Mouse (Mus musculus) limb, embryonic 14.5 days (tissue): ENCODE measurements around the gene Eef2k. TPM values are rescaled to one million over a fixed set of nuclear protein-coding genes. Genes with fewer than 3 reads are reported as not detected.

Source experiments
- ATAC-seq: fragments of 200-750 bp; cut with Nextera tagmentation; 2 replicates; pipeline ENCODE4 v1.8.0; 2017; ENCODE audit warnings: low read depth, moderate number of reproducible peaks, moderate TSS enrichment; ENCODE audit not compliant: low FRiP score
- DNase-seq: peaks from one replicate; pipeline ENCODE4 v3.0.0-alpha.2; 2015; ENCODE audit warnings: low spot score
- H3K27ac ChIP-seq: fragments of 300-500 bp; sonication (generic); replicated peaks from 2 replicates; pipeline ENCODE4 v1.5.1; 2014; ENCODE audit warnings: low read depth, mild to moderate bottlenecking, low read length, moderate library complexity, mixed read lengths
- H3K27me3 ChIP-seq: fragments of 300-500 bp; sonication (generic); 2 replicates; pipeline ENCODE4 v1.6.1; 2014; ENCODE audit warnings: low read length, mixed read lengths; ENCODE audit not compliant: control insufficient read depth, insufficient read depth
- H3K36me3 ChIP-seq: fragments of 300-500 bp; sonication (generic); 2 replicates; pipeline ENCODE4 v1.6.1; 2014; ENCODE audit warnings: mild to moderate bottlenecking, low read length, moderate library complexity, mixed read lengths; ENCODE audit not compliant: control insufficient read depth, insufficient read depth
- H3K4me1 ChIP-seq: fragments of 300-500 bp; sonication (generic); 2 replicates; pipeline ENCODE4 v1.6.1; 2014; ENCODE audit warnings: antibody characterized with exemption, low read length, mixed read lengths; ENCODE audit not compliant: control insufficient read depth, insufficient read depth
- H3K4me2 ChIP-seq: fragments of 300-500 bp; sonication (generic); replicated peaks from 2 replicates; pipeline ENCODE4 v1.6.1; 2014; ENCODE audit warnings: low read depth, mild to moderate bottlenecking, low read length, moderate library complexity; ENCODE audit not compliant: severe bottlenecking
- H3K4me3 ChIP-seq: fragments of 300-500 bp; sonication (generic); replicated peaks from 2 replicates; pipeline ENCODE4 v1.5.1; 2014; ENCODE audit warnings: low read length
- H3K9ac ChIP-seq: fragments of 300-500 bp; sonication (generic); 2 replicates; pipeline ENCODE4 v1.6.1; 2014; ENCODE audit warnings: mild to moderate bottlenecking, low read depth, low read length, moderate library complexity; ENCODE audit not compliant: severe bottlenecking
- H3K9me3 ChIP-seq: fragments of 300-500 bp; sonication (generic); 2 replicates; pipeline ENCODE4 v1.6.1; 2016; ENCODE audit warnings: low read length; ENCODE audit not compliant: control insufficient read depth
- POLR2A ChIP-seq: fragments of 200-500 bp; IDR thresholded peaks from 2 replicates; pipeline ENCODE4 v1.8.0; 2012; ENCODE audit warnings: inconsistent platforms, mild to moderate bottlenecking, moderate library complexity, borderline replicate concordance; ENCODE audit not compliant: insufficient read depth, insufficient read length; ENCODE audit errors: extremely low read depth
- WGBS: fragments of 180-500 bp; shearing (Covaris S2); extraction: QIAGEN DNeasy Blood & Tissue Kit; methylation state at CpG from one replicate; pipeline ENCODE4 v1.1.7; 2014; 5-methylcytosine and 5-hydroxymethylcytosine counted together
- polyA plus RNA-seq, 2 experiments: library from polyadenylated mRNA; depleted of rRNA in 1 of 2; stranded (reverse) in 1 of 2; unstranded in 1 of 2; fragments of >200 nt; fragmentation: Nextera tagmentation in 1 of 2; extraction: Ambion mirVana in 1 of 2; gene quantifications; 2 replicates each; pipeline versions ENCODE4 v1.2.1 to v1.2.3; 2012 to 2014

The Eef2k gene
- polyA plus RNA-seq, 2 experiments = 23.9 to 39.9 TPM

- no peaks in the 10 kb centered on the region for H3K36me3 ChIP-seq
- H3K4me1 ChIP-seq = peaks cover 3% of the 10 kb centered on the region; the same call in 1 of the 2 replicates
- H3K4me3 ChIP-seq = no peak within 1 kb of the TSS
- H3K4me2 ChIP-seq = no peak within 1 kb of the TSS
- no peak within 1 kb of the TSS for H3K27ac ChIP-seq
- H3K9ac ChIP-seq = no peak within 1 kb of the TSS
- H3K27me3 ChIP-seq = no peaks in the 10 kb centered on the region
- 78% methylated on average over 6 of the region's 6 CpGs for WGBS
- ATAC-seq = no peak
- no peaks in the 10 kb centered on the region for H3K9me3 ChIP-seq
- TF ChIP-seq POLR2A = no peak
- no peak for DNase-seq
Measured at GRCm38 (mm10) chr7:120811834-120812415, 30.7 kb upstream of the Eef2k start, which contains the start of gene Gm5737. Gene Gm5737 (plus strand): TSS chr7:120812365.

- DNase-seq (no peak), ATAC-seq (no peak)
- Histone ChIP-seq H3K4me1 (no peaks in the 10 kb centered on the region), H3K4me3 (no peak overlapping the region), H3K36me3 (no peaks in the 10 kb centered on the region), H3K27ac (no peak overlapping the region), H3K4me2 (no peak overlapping the region), H3K27me3 (no peaks in the 10 kb centered on the region), H3K9ac (no peak overlapping the region), H3K9me3 (no peaks in the 10 kb centered on the region)
- no peak for TF ChIP-seq POLR2A
- 83% methylated on average over 6 of the region's 6 CpGs for WGBS
Measured at GRCm38 (mm10) chr7:120817552-120817951, 25.1 kb upstream of the Eef2k start.

- no peaks in the 10 kb centered on the region for H3K27me3 ChIP-seq
- no peak for ATAC-seq
- no peak overlapping the region for H3K27ac ChIP-seq
- H3K4me3 ChIP-seq = no peak overlapping the region
- no peaks in the 10 kb centered on the region for H3K9me3 ChIP-seq
- H3K4me1 ChIP-seq = no peaks in the 10 kb centered on the region
- no peak for TF ChIP-seq POLR2A
- H3K4me2 ChIP-seq = no peak overlapping the region
- 87% methylated on average over 4 of the region's 4 CpGs for WGBS
- DNase-seq = no peak
- no peaks in the 10 kb centered on the region for H3K36me3 ChIP-seq
- no peak overlapping the region for H3K9ac ChIP-seq
Measured at GRCm38 (mm10) chr7:120819386-120819785, 23.2 kb upstream of the Eef2k start.

GRCm38 (mm10) chr7:120823248-120823647, 19.4 kb upstream of the Eef2k start:
- H3K27ac ChIP-seq = no peak overlapping the region
- H3K4me3 ChIP-seq = no peak overlapping the region
- 27% methylated on average over 5 of the region's 5 CpGs for WGBS
- no peaks in the 10 kb centered on the region for H3K4me1 ChIP-seq
- no peaks in the 10 kb centered on the region for H3K9me3 ChIP-seq
- DNase-seq (peak; percentile 75), ATAC-seq (0 out of 2 replicates have a peak, but pooled peaks have one; percentile 39)
- no peak overlapping the region for H3K9ac ChIP-seq
- H3K4me2 ChIP-seq = no peak overlapping the region
- no peaks in the 10 kb centered on the region for H3K36me3 ChIP-seq
- H3K27me3 ChIP-seq = no peaks in the 10 kb centered on the region
- no peak for TF ChIP-seq POLR2A

- Histone ChIP-seq H3K4me3 (no peak overlapping the region), H3K4me2 (no peak overlapping the region), H3K9ac (no peak overlapping the region), H3K36me3 (no peaks in the 10 kb centered on the region), H3K9me3 (no peaks in the 10 kb centered on the region), H3K27me3 (no peaks in the 10 kb centered on the region), H3K27ac (no peak overlapping the region), H3K4me1 (no peaks in the 10 kb centered on the region)
- ATAC-seq (no peak), DNase-seq (no peak)
- no peak for TF ChIP-seq POLR2A
- 75% methylated on average over 2 of the region's 2 CpGs for WGBS
Measured at GRCm38 (mm10) chr7:120825097-120825496, 17.5 kb upstream of the Eef2k start.
